Mouse (Mus musculus): ENCODE results near the gene Grin3b. TPM values are rescaled to one million over a fixed set of nuclear protein-coding genes. Genes with fewer than 3 reads are reported as not detected.
A peak's percentile ranks its signal among the peaks of the same experiment; 100 is the strongest.

Grin3b gene
- polyA plus RNA-seq, 2 experiments = 0.23 to 0.72 TPM

GRCm38 (mm10) chr10:79995636-79996035 is 25.1 kb downstream of the Grin3b start:
- Histone ChIP-seq H3K27me3 (ENCODE audit: control insufficient read depth, insufficient read depth, low read length) (no peaks in the 10 kb centered on the region), H3K9me3 (ENCODE audit: control insufficient read depth, low read length) (no peaks in the 10 kb centered on the region), H3K9ac (ENCODE audit: low read depth, low read length, severe bottlenecking) (no peak overlapping the region), H3K4me1 (ENCODE audit: control insufficient read depth, insufficient read depth, low read length) (peaks cover 6% of the 10 kb centered on the region), H3K4me2 (replicated peaks; ENCODE audit: low read depth, low read length, severe bottlenecking) (no peak overlapping the region), H3K36me3 (ENCODE audit: control insufficient read depth, insufficient read depth, low read length) (peaks cover 44% of the 10 kb centered on the region), H3K27ac (replicated peaks; ENCODE audit: low read depth, low read length) (no peak overlapping the region), H3K4me3 (replicated peaks; ENCODE audit: low read length) (no peak overlapping the region)
- DNase-seq (ENCODE audit: low spot score) (no peak), ATAC-seq (ENCODE audit: low FRiP score, low read depth) (no peak)
- WGBS = 94% methylated on average over 1 of the region's 1 CpGs
- TF ChIP-seq POLR2A (IDR thresholded peaks at IDR 0.05; ENCODE audit: borderline replicate concordance, extremely low read depth, insufficient read depth, insufficient read length) = no peak

GRCm38 (mm10) chr10:79996272-79997033 is 25.9 kb downstream of the Grin3b start, which contains the start of gene Abca7:
Gene Abca7, plus strand, starts transcription at chr10:79996494.
- no peak; the same call in 1 of the 2 replicates for TF ChIP-seq POLR2A (IDR thresholded peaks at IDR 0.05; ENCODE audit: borderline replicate concordance, extremely low read depth, insufficient read depth, insufficient read length)
- H3K4me2 ChIP-seq (replicated peaks; ENCODE audit: low read depth, low read length, severe bottlenecking) = peak within 1 kb of the TSS; percentile 94
- ATAC-seq (ENCODE audit: low FRiP score, low read depth) = peak; percentile 90
- no peak within 1 kb of the TSS for H3K27ac ChIP-seq (replicated peaks; ENCODE audit: low read depth, low read length)
- H3K9ac ChIP-seq (ENCODE audit: low read depth, low read length, severe bottlenecking) = peak within 1 kb of the TSS; percentile 38; the same call in 1 of the 2 replicates
- peak within 1 kb of the TSS; percentile 49 for H3K4me3 ChIP-seq (replicated peaks; ENCODE audit: low read length)
- DNase-seq (ENCODE audit: low spot score) = peak; percentile 98
- no peaks in the 10 kb centered on the region for H3K9me3 ChIP-seq (ENCODE audit: control insufficient read depth, low read length)
- H3K4me1 ChIP-seq (ENCODE audit: control insufficient read depth, insufficient read depth, low read length) = peaks cover 6% of the 10 kb centered on the region
- under 1% methylated on average over 33 of the region's 34 CpGs for WGBS
- H3K27me3 ChIP-seq (ENCODE audit: control insufficient read depth, insufficient read depth, low read length) = no peaks in the 10 kb centered on the region
- peaks cover 35% of the 10 kb centered on the region for H3K36me3 ChIP-seq (ENCODE audit: control insufficient read depth, insufficient read depth, low read length)

GRCm38 (mm10) chr10:79997034-79997760 is 26.7 kb downstream of the Grin3b start:
- Histone ChIP-seq H3K27me3 (ENCODE audit: control insufficient read depth, insufficient read depth, low read length) (no peaks in the 10 kb centered on the region), H3K4me3 (replicated peaks; ENCODE audit: low read length) (peak overlapping the region; percentile 49), H3K27ac (replicated peaks; ENCODE audit: low read depth, low read length) (no peak overlapping the region), H3K36me3 (ENCODE audit: control insufficient read depth, insufficient read depth, low read length) (peaks cover 28% of the 10 kb centered on the region), H3K9ac (ENCODE audit: low read depth, low read length, severe bottlenecking) (peak overlapping the region; percentile 38; the same call in 1 of the 2 replicates), H3K4me1 (ENCODE audit: control insufficient read depth, insufficient read depth, low read length) (peaks cover 6% of the 10 kb centered on the region), H3K4me2 (replicated peaks; ENCODE audit: low read depth, low read length, severe bottlenecking) (peak overlapping the region; percentile 94), H3K9me3 (ENCODE audit: control insufficient read depth, low read length) (no peaks in the 10 kb centered on the region)
- 2% methylated on average over 35 of the region's 35 CpGs for WGBS
- ATAC-seq (ENCODE audit: low FRiP score, low read depth) (peak; percentile 78), DNase-seq (ENCODE audit: low spot score) (peak; percentile 81)
- TF ChIP-seq POLR2A (IDR thresholded peaks at IDR 0.05; ENCODE audit: borderline replicate concordance, extremely low read depth, insufficient read depth, insufficient read length) = no peak

GRCm38 (mm10) chr10:79997819-79998218 is 27.3 kb downstream of the Grin3b start:
- peaks cover 4% of the 10 kb centered on the region; the same call in 1 of the 2 replicates for H3K27me3 ChIP-seq (ENCODE audit: control insufficient read depth, insufficient read depth, low read length)
- H3K27ac ChIP-seq (replicated peaks; ENCODE audit: low read depth, low read length) = no peak overlapping the region

GRCm38 (mm10) chr10:80001945-80002344 is 31.4 kb downstream of the Grin3b start:
- ATAC-seq (ENCODE audit: low FRiP score, low read depth) (no peak), DNase-seq (ENCODE audit: low spot score) (no peak)
- H3K4me2 ChIP-seq (replicated peaks; ENCODE audit: low read depth, low read length, severe bottlenecking) = no peak overlapping the region
- no peak overlapping the region for H3K9ac ChIP-seq (ENCODE audit: low read depth, low read length, severe bottlenecking)
- no peaks in the 10 kb centered on the region for H3K9me3 ChIP-seq (ENCODE audit: control insufficient read depth, low read length)
- WGBS = 65% methylated on average over 9 of the region's 9 CpGs
- H3K4me3 ChIP-seq (replicated peaks; ENCODE audit: low read length) = no peak overlapping the region
- H3K4me1 ChIP-seq (ENCODE audit: control insufficient read depth, insufficient read depth, low read length) = peaks cover 13% of the 10 kb centered on the region
- no peak overlapping the region for H3K27ac ChIP-seq (replicated peaks; ENCODE audit: low read depth, low read length)
- peaks cover 10% of the 10 kb centered on the region; the same call in 1 of the 2 replicates for H3K27me3 ChIP-seq (ENCODE audit: control insufficient read depth, insufficient read depth, low read length)
- no peaks in the 10 kb centered on the region for H3K36me3 ChIP-seq (ENCODE audit: control insufficient read depth, insufficient read depth, low read length)
- TF ChIP-seq POLR2A (IDR thresholded peaks at IDR 0.05; ENCODE audit: borderline replicate concordance, extremely low read depth, insufficient read depth, insufficient read length) = no peak

More at GRCm38 (mm10) chr10:79997819-79998218, 27.3 kb downstream of the Grin3b start:
- TF ChIP-seq POLR2A (IDR thresholded peaks at IDR 0.05; ENCODE audit: borderline replicate concordance, extremely low read depth, insufficient read depth, insufficient read length) = no peak
- Histone ChIP-seq H3K36me3 (ENCODE audit: control insufficient read depth, insufficient read depth, low read length) (peaks cover 22% of the 10 kb centered on the region), H3K4me3 (replicated peaks; ENCODE audit: low read length) (peak overlapping the region; percentile 49; the same call in 1 of the 2 replicates), H3K9me3 (ENCODE audit: control insufficient read depth, low read length) (no peaks in the 10 kb centered on the region), H3K4me1 (ENCODE audit: control insufficient read depth, insufficient read depth, low read length) (peaks cover 7% of the 10 kb centered on the region), H3K9ac (ENCODE audit: low read depth, low read length, severe bottlenecking) (no peak overlapping the region), H3K4me2 (replicated peaks; ENCODE audit: low read depth, low read length, severe bottlenecking) (peak overlapping the region; percentile 94)
- WGBS = 7% methylated on average over 15 of the region's 15 CpGs
- DNase-seq (ENCODE audit: low spot score) = no peak
- ATAC-seq (ENCODE audit: low FRiP score, low read depth) = no peak

Data from limb, embryonic 14.5 days (tissue).